Mouse (Mus musculus) midbrain, embryonic 13.5 days (tissue): Measurements from ENCODE around the gene Tfeb. TPM values are rescaled to one million over a fixed set of nuclear protein-coding genes. Genes with fewer than 3 reads are reported as not detected.

Source experiments
- ATAC-seq: fragments of 200-750 bp; cut with Nextera tagmentation; 2 replicates; pipeline ENCODE4 v1.8.0; 2017; ENCODE audit warnings: mild to moderate bottlenecking, moderate TSS enrichment, moderate library complexity
- H3K27ac ChIP-seq: fragments of 300-500 bp; sonication (generic); 2 replicates; pipeline ENCODE4 v1.5.1; 2015; ENCODE audit warnings: inconsistent platforms, mild to moderate bottlenecking, moderate library complexity
- H3K27me3 ChIP-seq: fragments of 300-500 bp; sonication (generic); 2 replicates; pipeline ENCODE4 v1.6.1; 2015; ENCODE audit warnings: mild to moderate bottlenecking, inconsistent platforms
- H3K36me3 ChIP-seq: fragments of 300-500 bp; sonication (generic); 2 replicates; pipeline ENCODE4 v1.6.1; 2015; ENCODE audit warnings: mild to moderate bottlenecking, inconsistent platforms
- H3K4me1 ChIP-seq: fragments of 300-500 bp; sonication (generic); replicated peaks from 2 replicates; pipeline ENCODE4 v1.6.1; 2015; ENCODE audit warnings: inconsistent platforms
- H3K4me2 ChIP-seq: fragments of 300-500 bp; sonication (generic); replicated peaks from 2 replicates; pipeline ENCODE4 v1.6.1; 2015; ENCODE audit warnings: moderate library complexity, mild to moderate bottlenecking, inconsistent platforms
- H3K4me3 ChIP-seq: fragments of 300-500 bp; sonication (generic); replicated peaks from 2 replicates; pipeline ENCODE4 v1.5.1; 2015; ENCODE audit warnings: mild to moderate bottlenecking, inconsistent platforms
- H3K9ac ChIP-seq: fragments of 300-500 bp; sonication (generic); replicated peaks from 2 replicates; pipeline ENCODE4 v1.6.1; 2015; ENCODE audit warnings: mild to moderate bottlenecking, inconsistent platforms
- H3K9me3 ChIP-seq: fragments of 300-500 bp; sonication (generic); 2 replicates; pipeline ENCODE4 v1.6.1; 2016; ENCODE audit warnings: mild to moderate bottlenecking, inconsistent platforms
- whole genome bisulfite sequencing: fragments of 180-500 bp; shearing (Covaris S2); methylation state at CpG from one replicate; pipeline ENCODE4 v1.1.7; 2015; 5-methylcytosine and 5-hydroxymethylcytosine counted together
- polyA plus RNA-seq: library from polyadenylated mRNA; unstranded; fragments of >200 nt; fragmentation: Nextera tagmentation; extraction: Ambion mirVana; gene quantifications from 2 replicates; pipeline ENCODE4 v1.2.1, GENCODE M21; 2015

Tfeb gene
- polyA plus RNA-seq, 1 experiment from 2014 or later = 2.0 TPM

GRCm38 (mm10) chr17:47762028-47762427 lies 25.2 kb downstream of the Tfeb start:
- no peak overlapping the region for H3K4me3 ChIP-seq
- no peaks in the 10 kb centered on the region for H3K9me3 ChIP-seq
- WGBS = 86% methylated on average over 7 of the region's 7 CpGs
- no peak overlapping the region for H3K27ac ChIP-seq
- H3K27me3 ChIP-seq = no peaks in the 10 kb centered on the region
- no peak overlapping the region for H3K9ac ChIP-seq
- no peaks in the 10 kb centered on the region for H3K36me3 ChIP-seq
- H3K4me2 ChIP-seq = no peak overlapping the region
- ATAC-seq = no peak
- peaks cover 11% of the 10 kb centered on the region for H3K4me1 ChIP-seq

GRCm38 (mm10) chr17:47762518-47763340 lies 25.9 kb downstream of the Tfeb start:
- H3K9me3 ChIP-seq = no peaks in the 10 kb centered on the region
- no peaks in the 10 kb centered on the region for H3K27me3 ChIP-seq
- ATAC-seq = peak; percentile 87
- no peak overlapping the region for H3K4me2 ChIP-seq
- WGBS = 71% methylated on average over 13 of the region's 13 CpGs
- H3K4me3 ChIP-seq = no peak overlapping the region
- H3K9ac ChIP-seq = no peak overlapping the region
- H3K36me3 ChIP-seq = no peaks in the 10 kb centered on the region
- peaks cover 11% of the 10 kb centered on the region for H3K4me1 ChIP-seq
- peak overlapping the region; percentile 32 for H3K27ac ChIP-seq

GRCm38 (mm10) chr17:47765986-47766385 lies 29.2 kb downstream of the Tfeb start:
- H3K4me2 ChIP-seq = no peak overlapping the region
- 82% methylated on average over 4 of the region's 4 CpGs for WGBS
- H3K9ac ChIP-seq = no peak overlapping the region
- no peaks in the 10 kb centered on the region for H3K9me3 ChIP-seq
- peaks cover 11% of the 10 kb centered on the region for H3K4me1 ChIP-seq
- no peaks in the 10 kb centered on the region for H3K27me3 ChIP-seq
- ATAC-seq = no peak
- H3K27ac ChIP-seq = no peak overlapping the region
- H3K4me3 ChIP-seq = no peak overlapping the region
- H3K36me3 ChIP-seq = no peaks in the 10 kb centered on the region

GRCm38 (mm10) chr17:47766407-47767043 lies 29.7 kb downstream of the Tfeb start:
- ATAC-seq = no peak
- Histone ChIP-seq H3K4me3 (no peak overlapping the region), H3K27me3 (no peaks in the 10 kb centered on the region), H3K9me3 (no peaks in the 10 kb centered on the region), H3K4me2 (no peak overlapping the region), H3K36me3 (no peaks in the 10 kb centered on the region), H3K4me1 (peaks cover 11% of the 10 kb centered on the region), H3K27ac (no peak overlapping the region), H3K9ac (no peak overlapping the region)
- WGBS = 89% methylated on average over 6 of the region's 6 CpGs

- no peaks in the 10 kb centered on the region for H3K36me3 ChIP-seq
- no peak overlapping the region for H3K27ac ChIP-seq
- no peaks in the 10 kb centered on the region for H3K27me3 ChIP-seq
- no peak overlapping the region for H3K9ac ChIP-seq
- no peak overlapping the region for H3K4me3 ChIP-seq
- 74% methylated on average over 2 of the region's 2 CpGs for WGBS
- no peak overlapping the region for H3K4me2 ChIP-seq
- peaks cover 11% of the 10 kb centered on the region for H3K4me1 ChIP-seq
- ATAC-seq = no peak
- peaks cover 4% of the 10 kb centered on the region; the same call in 1 of the 2 replicates for H3K9me3 ChIP-seq
Observed at GRCm38 (mm10) chr17:47767081-47767455, 30.2 kb downstream of the Tfeb start.

- WGBS = 60% methylated on average over 10 of the region's 17 CpGs
Observed at GRCm38 (mm10) chr17:47767456-47768141, 30.8 kb downstream of the Tfeb start.

GRCm38 (mm10) chr17:47768707-47769276 lies 32.0 kb downstream of the Tfeb start:
- 55% methylated on average over 12 of the region's 12 CpGs for WGBS
- H3K27me3 ChIP-seq = no peaks in the 10 kb centered on the region
- peaks cover 12% of the 10 kb centered on the region; the same call in 1 of the 2 replicates for H3K9me3 ChIP-seq
- ATAC-seq = no peak
- H3K9ac ChIP-seq = no peak overlapping the region
- no peak overlapping the region for H3K4me3 ChIP-seq
- H3K4me1 ChIP-seq = no peaks in the 10 kb centered on the region
- no peak overlapping the region for H3K4me2 ChIP-seq
- H3K27ac ChIP-seq = no peak overlapping the region
- no peaks in the 10 kb centered on the region for H3K36me3 ChIP-seq

More at GRCm38 (mm10) chr17:47767456-47768141, 30.8 kb downstream of the Tfeb start:
- no peak overlapping the region for H3K27ac ChIP-seq
- H3K4me2 ChIP-seq = no peak overlapping the region
- H3K4me3 ChIP-seq = no peak overlapping the region
- H3K27me3 ChIP-seq = no peaks in the 10 kb centered on the region
- ATAC-seq = no peak
- H3K4me1 ChIP-seq = peaks cover 6% of the 10 kb centered on the region
- H3K36me3 ChIP-seq = no peaks in the 10 kb centered on the region
- peaks cover 8% of the 10 kb centered on the region; the same call in 1 of the 2 replicates for H3K9me3 ChIP-seq
- no peak overlapping the region for H3K9ac ChIP-seq

- Histone ChIP-seq H3K4me3 (no peak overlapping the region), H3K4me1 (no peaks in the 10 kb centered on the region), H3K27me3 (no peaks in the 10 kb centered on the region), H3K9me3 (peaks cover 12% of the 10 kb centered on the region; the same call in 1 of the 2 replicates), H3K4me2 (no peak overlapping the region), H3K27ac (no peak overlapping the region), H3K36me3 (no peaks in the 10 kb centered on the region), H3K9ac (no peak overlapping the region)
- 82% methylated on average over 11 of the region's 11 CpGs for WGBS
- ATAC-seq = no peak
Observed at GRCm38 (mm10) chr17:47769389-47770299, 32.8 kb downstream of the Tfeb start.

- Histone ChIP-seq H3K4me2 (no peak overlapping the region), H3K4me3 (no peak overlapping the region), H3K9me3 (peaks cover 12% of the 10 kb centered on the region; the same call in 1 of the 2 replicates), H3K4me1 (no peaks in the 10 kb centered on the region), H3K27ac (no peak overlapping the region), H3K36me3 (no peaks in the 10 kb centered on the region), H3K27me3 (no peaks in the 10 kb centered on the region), H3K9ac (no peak overlapping the region)
- WGBS = 77% methylated on average over 6 of the region's 6 CpGs
- ATAC-seq = no peak
Observed at GRCm38 (mm10) chr17:47773604-47774003, 36.8 kb downstream of the Tfeb start.

GRCm38 (mm10) chr17:47777141-47777540 lies 40.3 kb downstream of the Tfeb start:
- Histone ChIP-seq H3K27me3 (no peaks in the 10 kb centered on the region), H3K9me3 (peaks cover 8% of the 10 kb centered on the region; the same call in 1 of the 2 replicates), H3K9ac (no peak overlapping the region), H3K36me3 (no peaks in the 10 kb centered on the region), H3K4me2 (no peak overlapping the region), H3K4me3 (no peak overlapping the region), H3K27ac (no peak overlapping the region), H3K4me1 (no peaks in the 10 kb centered on the region)
- ATAC-seq = no peak
- 81% methylated on average over 2 of the region's 2 CpGs for WGBS

- no peak for ATAC-seq
- H3K4me1 ChIP-seq = 0 out of 2 replicates have a peak, but pooled peaks cover 3% of the 10 kb centered on the region
- H3K27ac ChIP-seq = no peak overlapping the region
- H3K4me2 ChIP-seq = no peak overlapping the region
- H3K36me3 ChIP-seq = no peaks in the 10 kb centered on the region
- 87% methylated on average over 10 of the region's 10 CpGs for WGBS
- H3K4me3 ChIP-seq = no peak overlapping the region
- no peaks in the 10 kb centered on the region for H3K9me3 ChIP-seq
- H3K9ac ChIP-seq = no peak overlapping the region
- H3K27me3 ChIP-seq = no peaks in the 10 kb centered on the region
Observed at GRCm38 (mm10) chr17:47780470-47780869, 43.6 kb downstream of the Tfeb start.
